Mouse (Mus musculus): Measurements from ENCODE around the gene Ccdc106.

DNA sequence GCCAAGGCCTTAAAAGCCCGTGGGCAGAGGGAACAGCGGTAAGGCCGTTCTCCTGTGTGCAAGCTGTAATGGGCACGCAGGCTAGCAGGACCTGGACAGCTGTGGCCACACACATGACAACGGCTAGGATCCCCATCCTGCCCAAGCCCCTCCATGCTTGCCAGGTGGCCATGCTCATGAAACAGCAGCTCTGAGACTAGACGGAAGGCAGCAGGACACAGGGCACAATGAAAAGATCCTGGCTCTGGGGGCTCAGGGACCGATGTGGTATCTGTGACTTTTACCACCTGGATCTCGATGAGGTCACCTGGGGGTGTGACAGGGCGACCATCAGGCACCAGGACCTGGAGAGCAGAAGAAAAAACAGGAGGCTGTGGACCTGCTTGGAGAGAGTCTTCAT lies 15.8 kb downstream of the Ccdc106 start:
- no peak for TF ChIP-seq POLR2A (IDR thresholded peaks at IDR 0.05; ENCODE audit: borderline replicate concordance, insufficient read depth, low read length)
- TF ChIP-seq CTCF (IDR thresholded peaks at IDR 0.05; ENCODE audit: borderline replicate concordance, insufficient read depth, low read depth, low read length): no peak

Data from cerebellum, adult 2 months (tissue).